Mouse (Mus musculus) lung, postnatal 0 days (tissue): Measurements from ENCODE around the gene Defb20. TPM values are rescaled to one million over a fixed set of nuclear protein-coding genes. Genes with fewer than 3 reads are reported as not detected.
A peak's percentile ranks its signal among the peaks of the same experiment; 100 is the strongest.
"Not testable (repeated sequence)": the region's sequence is repeated elsewhere in the genome, so short reads cannot be mapped to it uniquely, and the experiment has no call there.

ENCODE experiments used
- ATAC-seq: fragments of 200-750 bp; cut with Nextera tagmentation; 2 replicates; pipeline ENCODE4 v1.8.0; 2017; ENCODE audit warnings: moderate library complexity
- DNase-seq: peaks from one replicate; pipeline ENCODE4 v3.0.0-alpha.2; 2016; ENCODE audit warnings: low spot score
- H3K27ac ChIP-seq: fragments of 300-500 bp; sonication (generic); 2 replicates; pipeline ENCODE4 v1.5.1; 2014; ENCODE audit warnings: antibody characterized with exemption, mild to moderate bottlenecking, low read length, mixed read lengths
- H3K27me3 ChIP-seq: fragments of 300-500 bp; sonication (generic); replicated peaks from 2 replicates; pipeline ENCODE4 v1.6.1; 2014; ENCODE audit warnings: low read length, mixed read lengths; ENCODE audit not compliant: insufficient read depth
- H3K36me3 ChIP-seq: fragments of 300-500 bp; sonication (generic); 2 replicates; pipeline ENCODE4 v1.6.1; 2014; ENCODE audit warnings: low read length, mixed read lengths; ENCODE audit not compliant: insufficient read depth
- H3K4me1 ChIP-seq: fragments of 300-500 bp; sonication (generic); 2 replicates; pipeline ENCODE4 v1.6.1; 2014; ENCODE audit warnings: antibody characterized with exemption, low read depth, low read length, mixed read lengths; ENCODE audit not compliant: insufficient read depth
- H3K4me2 ChIP-seq: fragments of 300-500 bp; sonication (generic); replicated peaks from 2 replicates; pipeline ENCODE4 v1.6.1; 2014; ENCODE audit warnings: low read depth, mild to moderate bottlenecking, low read length, moderate library complexity, mixed read lengths
- H3K4me3 ChIP-seq: fragments of 300-500 bp; sonication (generic); 2 replicates; pipeline ENCODE4 v1.5.1; 2014; ENCODE audit warnings: low read depth, low read length
- H3K9ac ChIP-seq: fragments of 300-500 bp; sonication (generic); replicated peaks from 2 replicates; pipeline ENCODE4 v1.6.1; 2014; ENCODE audit warnings: low read depth, mild to moderate bottlenecking
- H3K9me3 ChIP-seq: fragments of 300-500 bp; sonication (generic); 2 replicates; pipeline ENCODE4 v1.6.1; 2016; ENCODE audit warnings: low read length, mixed read lengths
- CTCF ChIP-seq: IDR thresholded peaks from 2 replicates; pipeline ENCODE4 v1.5.1; 2016; ENCODE audit warnings: antibody characterized with exemption, mild to moderate bottlenecking
- EP300 ChIP-seq: IDR thresholded peaks from 2 replicates; pipeline ENCODE4 v1.6.1; 2016; ENCODE audit warnings: antibody characterized with exemption, mild to moderate bottlenecking, control low read depth
- WGBS: fragments of 180-500 bp; shearing (Covaris S2); extraction: QIAGEN DNeasy Blood & Tissue Kit; methylation state at CpG from one replicate; pipeline ENCODE4 v1.1.7; 2014; 5-methylcytosine and 5-hydroxymethylcytosine counted together
- polyA plus RNA-seq: library from polyadenylated mRNA; unstranded; fragments of >200 nt; fragmentation: Nextera tagmentation; extraction: Ambion mirVana; gene quantifications from 2 replicates; pipeline ENCODE4 v1.2.1, GENCODE M21; 2015

Defb20 gene
- polyA plus RNA-seq = not detected in 2 replicates

DNA sequence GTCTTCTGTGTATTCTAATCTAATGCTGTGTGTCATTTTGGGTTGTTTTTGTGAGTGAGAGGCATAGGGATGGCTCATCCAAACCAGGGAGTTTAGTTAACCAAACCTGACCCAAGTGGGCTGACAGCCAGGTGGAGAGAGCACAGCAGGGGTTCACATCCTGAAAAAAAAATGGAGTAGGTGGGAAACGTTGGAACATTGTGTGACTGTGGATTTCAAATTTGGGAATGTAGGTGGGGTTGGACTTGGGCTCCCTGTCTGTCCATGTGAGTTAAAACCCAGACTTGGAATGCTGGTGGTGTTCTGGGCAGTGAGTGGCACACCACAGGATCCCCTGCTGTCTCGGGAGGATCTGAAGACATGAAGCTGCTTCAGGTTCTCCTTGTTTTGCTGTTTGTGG, at the start of gene Defb20:
Gene Defb20, plus strand, starts transcription at position 301 of the 400 bp plus-strand sequence.
- 64% methylated on average over 2 of the region's 2 CpGs for WGBS
- H3K4me3 ChIP-seq = no peak within 1 kb of the TSS
- ATAC-seq (no peak), DNase-seq (no peak)
- H3K27ac ChIP-seq = no peak within 1 kb of the TSS
- H3K4me2 ChIP-seq = no peak within 1 kb of the TSS
- no peak within 1 kb of the TSS for H3K9ac ChIP-seq
- H3K4me1 ChIP-seq = no peaks in the 10 kb centered on the region
- no peaks in the 10 kb centered on the region for H3K36me3 ChIP-seq
- H3K9me3 ChIP-seq = no peaks in the 10 kb centered on the region
- no peaks in the 10 kb centered on the region for H3K27me3 ChIP-seq
- no peak for TF ChIP-seq CTCF

DNA sequence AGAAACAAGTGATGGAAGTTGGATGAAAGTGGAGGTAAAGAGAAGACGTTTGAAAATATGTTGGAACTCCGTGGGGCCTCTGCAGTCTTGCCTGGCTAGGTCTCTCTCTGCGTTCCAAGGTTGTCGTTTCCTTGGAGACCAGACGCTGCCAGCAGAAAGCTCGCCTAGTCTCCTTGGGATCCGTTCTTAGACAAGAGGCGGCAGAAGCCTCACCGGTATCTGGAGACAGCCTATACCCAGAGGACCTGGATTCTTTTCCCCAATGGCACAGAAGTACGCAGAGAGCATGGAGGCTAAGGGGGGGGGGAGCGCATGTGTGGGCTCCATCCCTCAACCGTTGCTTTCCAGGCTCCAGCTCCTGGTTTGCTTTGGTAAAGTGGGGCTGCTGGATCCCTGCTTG, 49.4 kb upstream of the Defb20 start:
- no peak overlapping the region for H3K27ac ChIP-seq
- H3K36me3 ChIP-seq = no peaks in the 10 kb centered on the region
- no peak overlapping the region for H3K9ac ChIP-seq
- H3K9me3 ChIP-seq = no peaks in the 10 kb centered on the region
- TF ChIP-seq EP300 (no peak), CTCF (no peak)
- no peaks in the 10 kb centered on the region for H3K27me3 ChIP-seq
- H3K4me1 ChIP-seq = no peaks in the 10 kb centered on the region
- 8% methylated on average over 12 of the region's 12 CpGs for WGBS
- no peak overlapping the region for H3K4me3 ChIP-seq
- ATAC-seq = no peak
- 0 out of 2 replicates have a peak overlapping the region, but pooled peaks have one; percentile 3 for H3K4me2 ChIP-seq
- DNase-seq = no peak

DNA sequence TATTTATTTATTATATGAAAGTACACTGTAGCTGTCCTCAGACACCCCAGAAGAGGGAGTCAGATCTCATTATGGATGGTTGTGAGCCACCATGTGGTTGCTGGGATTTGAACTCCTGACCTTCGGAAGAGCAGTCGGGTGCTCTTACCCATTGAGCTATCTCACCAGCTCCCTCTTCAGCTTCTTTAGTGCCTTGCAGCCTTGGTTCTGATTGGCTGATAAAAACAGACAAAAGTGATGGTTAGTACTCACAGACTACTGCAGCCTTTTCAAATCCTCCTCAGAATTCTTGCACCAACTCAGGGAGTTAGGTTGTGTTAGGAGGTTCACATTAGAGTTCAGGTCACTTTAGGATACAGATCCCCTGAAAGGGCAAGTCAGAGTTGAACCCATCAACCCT, 48.4 kb upstream of the Defb20 start:
- not testable (repeated sequence) for H3K9me3 ChIP-seq, H3K4me2 ChIP-seq, H3K4me1 ChIP-seq, H3K27me3 ChIP-seq, H3K36me3 ChIP-seq, H3K27ac ChIP-seq, H3K4me3 ChIP-seq, ATAC-seq, DNase-seq, H3K9ac ChIP-seq
- WGBS = 78% methylated on average over 2 of the region's 2 CpGs
- peak; percentile 32 for TF ChIP-seq CTCF

DNA sequence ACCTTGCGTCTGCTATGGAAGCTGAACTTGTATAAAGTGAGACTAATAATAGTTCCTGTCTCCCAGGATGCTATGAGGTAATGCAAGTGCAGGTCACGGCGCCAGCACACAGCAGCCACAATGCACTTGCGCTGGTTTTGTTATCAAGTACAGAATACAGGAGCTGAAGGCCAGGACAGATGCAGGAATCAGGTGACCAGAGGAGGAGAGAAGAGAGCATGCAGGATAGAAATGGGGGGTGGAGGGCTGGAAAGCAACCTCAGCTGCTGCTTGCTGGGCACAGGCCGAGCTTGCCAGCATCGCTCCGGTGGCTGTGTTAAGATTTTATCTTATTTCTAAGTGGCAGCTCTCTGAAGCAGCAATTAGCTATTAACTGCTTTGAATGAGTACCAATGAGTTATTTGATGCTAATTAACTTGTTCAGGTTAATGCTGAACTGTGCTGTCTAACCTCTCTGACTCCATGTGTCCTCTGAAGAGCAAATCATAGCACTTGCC, 40.4 kb upstream of the Defb20 start:
- no peak for ATAC-seq
- Histone ChIP-seq H3K4me3 (no peak overlapping the region), H3K27ac (no peak overlapping the region)

DNA sequence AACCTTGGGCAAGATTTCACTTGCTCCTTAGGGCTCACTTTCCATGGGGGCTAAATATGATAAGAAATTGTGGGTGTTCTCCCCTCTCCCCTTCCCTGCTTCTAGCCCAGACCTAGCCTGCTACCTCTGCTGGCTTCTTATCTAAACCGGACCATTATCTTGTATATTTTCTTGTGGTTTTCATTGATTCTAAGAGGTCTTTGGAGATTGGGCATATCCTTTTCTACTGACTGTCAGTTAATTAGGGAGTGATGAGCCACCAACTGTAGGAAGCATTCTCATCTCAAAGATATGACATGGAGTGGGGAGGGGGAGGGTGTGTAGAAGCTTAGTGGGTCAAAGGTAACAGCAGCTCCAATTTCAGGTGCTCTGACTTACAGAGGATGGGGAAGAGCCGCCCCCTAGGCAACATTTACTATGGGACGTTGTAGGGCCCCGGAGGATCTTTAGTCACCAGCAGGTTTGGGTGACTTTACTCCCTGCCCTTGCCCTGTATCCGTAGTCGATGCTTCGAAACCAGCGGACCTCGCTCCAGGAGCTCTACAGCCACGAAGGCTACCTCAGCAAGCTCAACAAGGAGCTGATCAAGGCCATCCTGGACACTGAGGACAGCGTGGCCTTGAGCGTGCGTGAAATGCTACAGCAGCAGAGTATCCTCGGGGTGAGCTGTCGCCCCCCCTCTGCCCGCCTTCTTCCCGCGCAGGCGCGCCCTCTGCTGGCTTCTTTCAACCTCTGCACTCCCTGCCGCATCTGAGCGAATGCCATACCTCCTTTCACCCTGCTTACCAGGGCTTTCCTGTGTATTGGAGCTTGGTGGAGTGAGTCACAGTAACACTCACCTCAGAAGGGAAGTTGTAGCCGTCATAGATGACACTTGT, 39.6 kb upstream of the Defb20 start:
- Histone ChIP-seq H3K9me3 (no peaks in the 10 kb centered on the region), H3K9ac (no peak overlapping the region), H3K4me1 (peaks cover 4% of the 10 kb centered on the region; the same call in 1 of the 2 replicates), H3K36me3 (no peaks in the 10 kb centered on the region), H3K27ac (no peak overlapping the region), H3K27me3 (no peaks in the 10 kb centered on the region), H3K4me3 (peak overlapping the region; percentile 6; the same call in 1 of the 2 replicates), H3K4me2 (peak overlapping the region; percentile 50)
- peak; percentile 94 for ATAC-seq
- peak; percentile 90 for DNase-seq
- TF ChIP-seq CTCF (peak; percentile 97), EP300 (no peak)
- WGBS = 4% methylated on average over 23 of the region's 23 CpGs

More for the DNA sequence above, 40.4 kb upstream of the Defb20 start:
- Histone ChIP-seq H3K4me2 (no peak overlapping the region), H3K4me1 (peaks cover 4% of the 10 kb centered on the region; the same call in 1 of the 2 replicates), H3K9ac (no peak overlapping the region), H3K27me3 (no peaks in the 10 kb centered on the region), H3K36me3 (no peaks in the 10 kb centered on the region), H3K9me3 (no peaks in the 10 kb centered on the region)
- TF ChIP-seq CTCF (no peak), EP300 (no peak)
- no peak for DNase-seq
- WGBS = 83% methylated on average over 7 of the region's 7 CpGs

DNA sequence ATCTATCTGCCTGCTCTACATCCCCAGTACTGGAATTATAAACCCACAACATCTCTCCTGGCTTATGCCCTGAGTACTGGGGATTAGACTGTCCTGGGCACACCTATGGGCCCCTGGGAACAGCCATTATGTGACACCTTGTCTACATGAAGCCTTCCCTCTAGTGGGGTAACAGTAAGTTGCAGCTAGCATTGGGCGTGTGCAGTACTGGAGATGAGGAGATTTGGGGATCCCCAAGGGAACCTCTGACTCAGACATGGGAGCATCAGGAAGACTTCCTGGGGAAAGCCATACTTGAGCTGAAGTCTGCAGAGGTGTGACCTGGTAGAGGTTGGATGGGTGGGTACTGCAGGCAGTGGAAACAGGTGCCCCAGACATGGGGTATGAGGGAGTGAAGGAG, 37.9 kb upstream of the Defb20 start:
- DNase-seq = no peak

More for the DNA sequence above, 37.9 kb upstream of the Defb20 start:
- no peak for ATAC-seq
- H3K9ac ChIP-seq = no peak overlapping the region
- H3K9me3 ChIP-seq = no peaks in the 10 kb centered on the region
- H3K27me3 ChIP-seq = no peaks in the 10 kb centered on the region
- H3K4me1 ChIP-seq = peaks cover 4% of the 10 kb centered on the region; the same call in 1 of the 2 replicates
- WGBS = 59% methylated on average over 1 of the region's 1 CpGs
- no peaks in the 10 kb centered on the region for H3K36me3 ChIP-seq
- no peak overlapping the region for H3K4me3 ChIP-seq
- TF ChIP-seq EP300 (no peak), CTCF (peak; percentile 50)
- H3K27ac ChIP-seq = no peak overlapping the region
- no peak overlapping the region for H3K4me2 ChIP-seq
